Mouse (Mus musculus): Measurements from ENCODE around the gene Gm21988. TPM values are rescaled to one million over a fixed set of nuclear protein-coding genes. Genes with fewer than 3 reads are reported as not detected.

The Gm21988 gene
- total RNA-seq, 2 experiments from 2014 or later = 4.9 to 5.3 TPM

GRCm38 (mm10) chr11:70214856-70215209, 24.8 kb downstream of the Gm21988 start:
- TF ChIP-seq CTCF (IDR thresholded peaks at IDR 0.05) = no peak
- intact Hi-C loops (cut with DNase I) = no loop called here
- peak overlapping the region; percentile 40 for H3K4me3 ChIP-seq
- H3K27ac ChIP-seq = no peak overlapping the region; the same call in none of the 2 replicates
- peak in 1 of 2 experiments; percentile 18 for DNase-seq (ENCODE audit: extremely low spot score in 1 of 2, low spot score in 2 of 2)

- Histone ChIP-seq H3K27ac (peak overlapping the region; percentile 84), H3K4me3 (peak overlapping the region; percentile 40)
- intact Hi-C loops (cut with DNase I) = no loop called here
- TF ChIP-seq CTCF (IDR thresholded peaks at IDR 0.05) = no peak
- DNase-seq (ENCODE audit: extremely low spot score in 1 of 2, low spot score in 2 of 2) = peak in 1 of 2 experiments; percentile 19
Measured at GRCm38 (mm10) chr11:70214191-70214855, 25.3 kb downstream of the Gm21988 start.

- peak in 1 of 2 experiments; percentile 53 for DNase-seq (ENCODE audit: extremely low spot score in 1 of 2, low spot score in 2 of 2)
- intact Hi-C loops (cut with DNase I) = loop anchor here (1.0 to 2.0 kb wide), 3 partner anchors 139 to 279 kb away; partner anchors contain the start of genes Asgr1 and Ybx2
- peak overlapping the region; percentile 40 for H3K4me3 ChIP-seq
- H3K27ac ChIP-seq = peak overlapping the region; percentile 84
- TF ChIP-seq CTCF (IDR thresholded peaks at IDR 0.05) = no peak
Measured at GRCm38 (mm10) chr11:70213736-70214135, 25.9 kb downstream of the Gm21988 start.

- Histone ChIP-seq H3K4me3 (no peak overlapping the region), H3K27ac (0 out of 2 replicates have a peak overlapping the region, but pooled peaks have one; percentile 6)
- intact Hi-C loops (cut with DNase I) = loop anchor here (1.0 to 2.0 kb wide), 3 partner anchors 139 to 278 kb away; partner anchors contain the start of genes Asgr1 and Ybx2
- DNase-seq (ENCODE audit: extremely low spot score in 1 of 2, low spot score in 2 of 2) = peak in 1 of 2 experiments; percentile 66
- TF ChIP-seq CTCF (IDR thresholded peaks at IDR 0.05) = peak; percentile 74
Measured at GRCm38 (mm10) chr11:70212896-70213295, 26.7 kb downstream of the Gm21988 start.

GRCm38 (mm10) chr11:70212423-70212822, 27.2 kb downstream of the Gm21988 start, which contains the start of gene Slc16a11:
Gene Slc16a11 (plus strand): TSS chr11:70212752.
- Histone ChIP-seq H3K27ac (peak within 1 kb of the TSS; percentile 84), H3K4me3 (peak within 1 kb of the TSS; percentile 40)
- TF ChIP-seq CTCF (IDR thresholded peaks at IDR 0.05) = no peak
- DNase-seq (ENCODE audit: extremely low spot score in 1 of 2, low spot score in 2 of 2) = no peak
- intact Hi-C loops (cut with DNase I) = loop anchor here (2.0 kb wide), 2 partner anchors 158 to 278 kb away; partner anchors contain the start of genes Asgr1 and Ybx2

GRCm38 (mm10) chr11:70211972-70212371, 27.7 kb downstream of the Gm21988 start:
- intact Hi-C loops (cut with DNase I) = loop anchor here (2.0 kb wide), 2 partner anchors 157 to 277 kb away; partner anchors contain the start of genes Asgr1 and Ybx2
- H3K4me3 ChIP-seq = no peak overlapping the region
- no peak overlapping the region for H3K27ac ChIP-seq
- TF ChIP-seq CTCF (IDR thresholded peaks at IDR 0.05) = no peak
- DNase-seq (ENCODE audit: extremely low spot score in 1 of 2, low spot score in 2 of 2) = no peak

GRCm38 (mm10) chr11:70210681-70211080, 28.9 kb downstream of the Gm21988 start:
- intact Hi-C loops (cut with DNase I) = no loop called here
- no peak for DNase-seq (ENCODE audit: extremely low spot score in 1 of 2, low spot score in 2 of 2)
- Histone ChIP-seq H3K27ac (no peak overlapping the region), H3K4me3 (no peak overlapping the region)
- no peak for TF ChIP-seq CTCF (IDR thresholded peaks at IDR 0.05)

GRCm38 (mm10) chr11:70208778-70209388, 30.7 kb downstream of the Gm21988 start:
- Histone ChIP-seq H3K27ac (no peak overlapping the region), H3K4me3 (no peak overlapping the region)
- intact Hi-C loops (cut with DNase I) = no loop called here
- TF ChIP-seq CTCF (IDR thresholded peaks at IDR 0.05) = no peak
- DNase-seq (ENCODE audit: extremely low spot score in 1 of 2, low spot score in 2 of 2) = no peak

GRCm38 (mm10) chr11:70207283-70207682, 32.3 kb downstream of the Gm21988 start:
- Histone ChIP-seq H3K4me3 (no peak overlapping the region), H3K27ac (no peak overlapping the region)
- no peak for TF ChIP-seq CTCF (IDR thresholded peaks at IDR 0.05)
- no peak for DNase-seq (ENCODE audit: extremely low spot score in 1 of 2, low spot score in 2 of 2)
- intact Hi-C loops (cut with DNase I) = no loop called here

GRCm38 (mm10) chr11:70206801-70207200, 32.8 kb downstream of the Gm21988 start:
- Histone ChIP-seq H3K4me3 (no peak overlapping the region), H3K27ac (no peak overlapping the region)
- intact Hi-C loops (cut with DNase I) = no loop called here
- no peak for DNase-seq (ENCODE audit: extremely low spot score in 1 of 2, low spot score in 2 of 2)
- no peak for TF ChIP-seq CTCF (IDR thresholded peaks at IDR 0.05)

GRCm38 (mm10) chr11:70201691-70202090, 37.9 kb downstream of the Gm21988 start:
- Histone ChIP-seq H3K27ac (no peak overlapping the region), H3K4me3 (no peak overlapping the region)
- intact Hi-C loops (cut with DNase I) = loop anchor here (2.0 kb wide), 1 partner anchor 127 kb away; no protein-coding TSS in a partner anchor
- TF ChIP-seq CTCF (IDR thresholded peaks at IDR 0.05) = peak; percentile 88
- DNase-seq (ENCODE audit: extremely low spot score in 1 of 2, low spot score in 2 of 2) = peak; percentile 64 to 75

GRCm38 (mm10) chr11:70200036-70200608, 39.5 kb downstream of the Gm21988 start:
- Histone ChIP-seq H3K27ac (no peak overlapping the region), H3K4me3 (no peak overlapping the region)
- TF ChIP-seq CTCF (IDR thresholded peaks at IDR 0.05) = no peak
- no peak for DNase-seq (ENCODE audit: extremely low spot score in 1 of 2, low spot score in 2 of 2)
- intact Hi-C loops (cut with DNase I) = loop anchor here (2.0 kb wide), 1 partner anchor 125 kb away; no protein-coding TSS in a partner anchor
